Mouse (Mus musculus) neural tube, embryonic 15.5 days (tissue): ENCODE measurements around the gene Golt1a. TPM values are rescaled to one million over a fixed set of nuclear protein-coding genes. Genes with fewer than 3 reads are reported as not detected.

Experiments
- ATAC-seq: fragments of 200-750 bp; cut with Nextera tagmentation; 2 replicates; pipeline ENCODE4 v1.8.0; 2017; ENCODE audit warnings: mild to moderate bottlenecking, moderate TSS enrichment, moderate library complexity; ENCODE audit not compliant: low FRiP score
- H3K27ac ChIP-seq: fragments of 300-500 bp; sonication (generic); replicated peaks from 2 replicates; pipeline ENCODE4 v1.5.1; 2015; ENCODE audit warnings: mild to moderate bottlenecking, inconsistent platforms
- H3K27me3 ChIP-seq: fragments of 300-500 bp; sonication (generic); replicated peaks from 2 replicates; pipeline ENCODE4 v1.6.1; 2015; ENCODE audit warnings: inconsistent platforms
- H3K36me3 ChIP-seq: fragments of 300-500 bp; sonication (generic); 2 replicates; pipeline ENCODE4 v1.6.1; 2015; ENCODE audit warnings: inconsistent platforms
- H3K4me1 ChIP-seq: fragments of 300-500 bp; sonication (generic); 2 replicates; pipeline ENCODE4 v1.6.1; 2015; ENCODE audit warnings: inconsistent platforms
- H3K4me2 ChIP-seq: fragments of 300-500 bp; sonication (generic); 2 replicates; pipeline ENCODE4 v1.6.1; 2015; ENCODE audit warnings: inconsistent platforms, mild to moderate bottlenecking, moderate library complexity
- H3K4me3 ChIP-seq: fragments of 300-500 bp; sonication (generic); replicated peaks from 2 replicates; pipeline ENCODE4 v1.5.1; 2015; ENCODE audit warnings: mild to moderate bottlenecking, inconsistent platforms
- H3K9ac ChIP-seq: fragments of 300-500 bp; sonication (generic); replicated peaks from 2 replicates; pipeline ENCODE4 v1.6.1; 2015; ENCODE audit warnings: mild to moderate bottlenecking, inconsistent platforms
- H3K9me3 ChIP-seq: fragments of 300-500 bp; sonication (generic); replicated peaks from 2 replicates; pipeline ENCODE4 v1.6.1; 2016; ENCODE audit warnings: inconsistent platforms
- WGBS: fragments of 180-500 bp; shearing (Covaris S2); methylation state at CpG from one replicate; pipeline ENCODE4 v1.1.7; 2015; ENCODE audit warnings: mixed read lengths; 5-methylcytosine and 5-hydroxymethylcytosine counted together
- polyA plus RNA-seq: library from polyadenylated mRNA; unstranded; fragments of >200 nt; fragmentation: Nextera tagmentation; extraction: Ambion mirVana; gene quantifications from 2 replicates; pipeline ENCODE4 v1.2.1, GENCODE M21; 2015

Gene Golt1a
- polyA plus RNA-seq, 1 experiment from 2014 or later, result not detected

GRCm38 (mm10) chr1:133278946-133279631 lies 30.5 kb upstream of the Golt1a start:
- Histone ChIP-seq H3K9me3 (no peaks in the 10 kb centered on the region), H3K4me3 (no peak overlapping the region), H3K36me3 (peaks cover 46% of the 10 kb centered on the region), H3K9ac (no peak overlapping the region), H3K27ac (0 out of 2 replicates have a peak overlapping the region, but pooled peaks have one; percentile 4), H3K4me2 (no peak overlapping the region), H3K27me3 (no peaks in the 10 kb centered on the region), H3K4me1 (peaks cover 12% of the 10 kb centered on the region)
- no peak for ATAC-seq
- WGBS, result 63% methylated on average over 15 of the region's 15 CpGs

GRCm38 (mm10) chr1:133279632-133280093 lies 29.9 kb upstream of the Golt1a start:
- H3K36me3 ChIP-seq, result peaks cover 44% of the 10 kb centered on the region
- H3K4me1 ChIP-seq, result peaks cover 12% of the 10 kb centered on the region
- H3K9me3 ChIP-seq, result no peaks in the 10 kb centered on the region
- WGBS, result 63% methylated on average over 11 of the region's 11 CpGs
- H3K27me3 ChIP-seq, result no peaks in the 10 kb centered on the region
- no peak overlapping the region for H3K4me2 ChIP-seq
- 0 out of 2 replicates have a peak overlapping the region, but pooled peaks have one; percentile 4 for H3K27ac ChIP-seq
- no peak overlapping the region for H3K4me3 ChIP-seq
- no peak for ATAC-seq
- H3K9ac ChIP-seq, result no peak overlapping the region

- Histone ChIP-seq H3K9me3 (no peaks in the 10 kb centered on the region), H3K27ac (no peak overlapping the region), H3K27me3 (no peaks in the 10 kb centered on the region), H3K36me3 (peaks cover 42% of the 10 kb centered on the region), H3K4me1 (peaks cover 12% of the 10 kb centered on the region), H3K4me3 (no peak overlapping the region), H3K4me2 (no peak overlapping the region), H3K9ac (no peak overlapping the region)
- WGBS, result 92% methylated on average over 2 of the region's 2 CpGs
- no peak for ATAC-seq
Observed at GRCm38 (mm10) chr1:133280537-133280936, 29.1 kb upstream of the Golt1a start.

- ATAC-seq, result no peak
- no peaks in the 10 kb centered on the region for H3K9me3 ChIP-seq
- peaks cover 65% of the 10 kb centered on the region for H3K36me3 ChIP-seq
- 83% methylated on average over 7 of the region's 7 CpGs for WGBS
- no peaks in the 10 kb centered on the region for H3K4me1 ChIP-seq
- H3K27ac ChIP-seq, result no peak overlapping the region
- no peaks in the 10 kb centered on the region for H3K27me3 ChIP-seq
- no peak overlapping the region for H3K4me2 ChIP-seq
- no peak overlapping the region for H3K4me3 ChIP-seq
- no peak overlapping the region for H3K9ac ChIP-seq
Observed at GRCm38 (mm10) chr1:133285907-133286306, 23.7 kb upstream of the Golt1a start.

- no peaks in the 10 kb centered on the region for H3K27me3 ChIP-seq
- no peaks in the 10 kb centered on the region for H3K9me3 ChIP-seq
- no peak overlapping the region for H3K4me3 ChIP-seq
- no peak overlapping the region for H3K4me2 ChIP-seq
- H3K36me3 ChIP-seq, result peaks cover 68% of the 10 kb centered on the region
- 92% methylated on average over 4 of the region's 4 CpGs for WGBS
- H3K9ac ChIP-seq, result no peak overlapping the region
- no peaks in the 10 kb centered on the region for H3K4me1 ChIP-seq
- no peak for ATAC-seq
- H3K27ac ChIP-seq, result no peak overlapping the region
Observed at GRCm38 (mm10) chr1:133287051-133287450, 22.5 kb upstream of the Golt1a start.

GRCm38 (mm10) chr1:133287880-133288279 lies 21.7 kb upstream of the Golt1a start:
- 90% methylated on average over 12 of the region's 12 CpGs for WGBS
- no peaks in the 10 kb centered on the region for H3K27me3 ChIP-seq
- H3K9me3 ChIP-seq, result no peaks in the 10 kb centered on the region
- no peak overlapping the region for H3K4me2 ChIP-seq
- H3K27ac ChIP-seq, result no peak overlapping the region
- H3K9ac ChIP-seq, result no peak overlapping the region
- H3K36me3 ChIP-seq, result peaks cover 71% of the 10 kb centered on the region
- ATAC-seq, result no peak
- H3K4me3 ChIP-seq, result no peak overlapping the region
- no peaks in the 10 kb centered on the region for H3K4me1 ChIP-seq

- ATAC-seq, result no peak
- no peak overlapping the region for H3K27ac ChIP-seq
- WGBS, result 95% methylated on average over 6 of the region's 6 CpGs
- H3K4me2 ChIP-seq, result no peak overlapping the region
- no peak overlapping the region for H3K9ac ChIP-seq
- no peak overlapping the region for H3K4me3 ChIP-seq
- H3K4me1 ChIP-seq, result no peaks in the 10 kb centered on the region
- no peaks in the 10 kb centered on the region for H3K9me3 ChIP-seq
- peaks cover 72% of the 10 kb centered on the region for H3K36me3 ChIP-seq
- H3K27me3 ChIP-seq, result no peaks in the 10 kb centered on the region
Observed at GRCm38 (mm10) chr1:133291888-133292287, 17.7 kb upstream of the Golt1a start.

GRCm38 (mm10) chr1:133292608-133293007 lies 17.0 kb upstream of the Golt1a start:
- H3K9ac ChIP-seq, result no peak overlapping the region
- peaks cover 68% of the 10 kb centered on the region for H3K36me3 ChIP-seq
- H3K27ac ChIP-seq, result no peak overlapping the region
- no peaks in the 10 kb centered on the region; the same call in 1 of the 2 replicates for H3K4me1 ChIP-seq
- ATAC-seq, result no peak
- no peaks in the 10 kb centered on the region for H3K27me3 ChIP-seq
- H3K4me2 ChIP-seq, result no peak overlapping the region
- no peaks in the 10 kb centered on the region for H3K9me3 ChIP-seq
- H3K4me3 ChIP-seq, result no peak overlapping the region

- ATAC-seq, result no peak
- H3K4me2 ChIP-seq, result no peak overlapping the region
- no peaks in the 10 kb centered on the region for H3K27me3 ChIP-seq
- 83% methylated on average over 9 of the region's 9 CpGs for WGBS
- H3K27ac ChIP-seq, result no peak overlapping the region
- H3K9me3 ChIP-seq, result no peaks in the 10 kb centered on the region
- peaks cover 13% of the 10 kb centered on the region for H3K4me1 ChIP-seq
- H3K36me3 ChIP-seq, result peaks cover 55% of the 10 kb centered on the region
- no peak overlapping the region for H3K9ac ChIP-seq
- H3K4me3 ChIP-seq, result no peak overlapping the region
Observed at GRCm38 (mm10) chr1:133296376-133296775, 13.2 kb upstream of the Golt1a start.

- WGBS, result 28% methylated on average over 14 of the region's 14 CpGs
- H3K27me3 ChIP-seq, result no peaks in the 10 kb centered on the region
- no peak overlapping the region for H3K27ac ChIP-seq
- peaks cover 37% of the 10 kb centered on the region for H3K36me3 ChIP-seq
- no peaks in the 10 kb centered on the region for H3K9me3 ChIP-seq
- no peak overlapping the region for H3K4me3 ChIP-seq
- H3K4me2 ChIP-seq, result no peak overlapping the region
- H3K4me1 ChIP-seq, result peaks cover 19% of the 10 kb centered on the region
- no peak for ATAC-seq
- no peak overlapping the region for H3K9ac ChIP-seq
Observed at GRCm38 (mm10) chr1:133298816-133299215, 10.8 kb upstream of the Golt1a start.

- no peak for ATAC-seq
- Histone ChIP-seq H3K4me2 (no peak overlapping the region), H3K9me3 (no peaks in the 10 kb centered on the region), H3K4me3 (no peak overlapping the region), H3K27me3 (no peaks in the 10 kb centered on the region), H3K36me3 (peaks cover 12% of the 10 kb centered on the region), H3K27ac (no peak overlapping the region), H3K4me1 (peaks cover 22% of the 10 kb centered on the region), H3K9ac (no peak overlapping the region)
- 36% methylated on average over 3 of the region's 3 CpGs for WGBS
Observed at GRCm38 (mm10) chr1:133302540-133302939, 7.1 kb upstream of the Golt1a start.

GRCm38 (mm10) chr1:133306842-133307241 lies 2.8 kb upstream of the Golt1a start:
- ATAC-seq, result no peak
- no peak overlapping the region for H3K9ac ChIP-seq
- H3K27ac ChIP-seq, result no peak overlapping the region
- H3K4me1 ChIP-seq, result peaks cover 14% of the 10 kb centered on the region
- H3K4me3 ChIP-seq, result no peak overlapping the region
- 6% methylated on average over 4 of the region's 4 CpGs for WGBS
- no peaks in the 10 kb centered on the region for H3K36me3 ChIP-seq
- no peaks in the 10 kb centered on the region for H3K27me3 ChIP-seq
- H3K9me3 ChIP-seq, result no peaks in the 10 kb centered on the region
- H3K4me2 ChIP-seq, result no peak overlapping the region
